Mouse (Mus musculus): ENCODE data around the gene Ccdc127. TPM values are rescaled to one million over a fixed set of nuclear protein-coding genes. Genes with fewer than 3 reads are reported as not detected.

Ccdc127 gene
- total RNA-seq, 2 experiments from 2014 or later = 59.8 to 60.5 TPM

DNA sequence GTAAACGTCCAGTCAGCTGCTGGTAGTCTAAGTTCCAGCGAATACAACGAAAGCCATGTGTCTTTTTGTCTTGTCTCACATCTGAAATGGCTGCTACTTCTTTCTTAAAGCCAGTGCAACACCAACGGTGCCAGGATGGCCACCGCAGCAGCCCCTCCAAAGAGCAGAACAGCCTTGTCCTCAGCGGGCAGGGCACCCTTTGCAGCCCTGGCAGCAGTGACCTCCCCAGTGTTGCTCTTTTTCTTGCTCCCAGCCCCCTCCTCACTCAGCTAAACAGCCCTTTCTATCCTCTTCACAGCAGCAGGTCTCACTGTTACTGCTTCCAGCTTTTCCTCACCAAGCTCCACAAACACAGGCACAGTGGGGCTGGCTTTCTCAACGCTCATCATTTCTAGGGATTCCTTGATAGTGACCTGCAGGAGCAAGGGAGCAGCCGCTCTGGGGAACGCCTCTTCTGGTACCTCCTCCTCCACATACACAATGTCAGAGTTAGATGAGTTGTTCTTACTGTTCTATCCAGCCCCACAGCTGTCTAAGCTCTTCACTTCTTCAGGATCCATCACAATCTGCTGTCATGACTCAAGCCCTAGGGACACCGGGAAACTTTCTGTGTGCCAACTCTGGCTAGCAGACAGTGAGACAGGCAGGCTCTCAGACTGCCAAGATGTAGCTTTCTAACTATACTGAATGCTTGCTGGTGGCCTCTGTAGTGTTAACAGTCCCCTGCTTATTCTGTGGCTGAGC, 31.6 kb downstream of the Ccdc127 start:
- DNase-seq (ENCODE audit: extremely low spot score in 1 of 2, low spot score in 2 of 2) = no peak
- intact Hi-C loops (cut with DNase I) = no loop called here

GRCm38 (mm10) chr13:74382289-74382688, 32.2 kb downstream of the Ccdc127 start:
- intact Hi-C loops (cut with DNase I) = no loop called here

DNA sequence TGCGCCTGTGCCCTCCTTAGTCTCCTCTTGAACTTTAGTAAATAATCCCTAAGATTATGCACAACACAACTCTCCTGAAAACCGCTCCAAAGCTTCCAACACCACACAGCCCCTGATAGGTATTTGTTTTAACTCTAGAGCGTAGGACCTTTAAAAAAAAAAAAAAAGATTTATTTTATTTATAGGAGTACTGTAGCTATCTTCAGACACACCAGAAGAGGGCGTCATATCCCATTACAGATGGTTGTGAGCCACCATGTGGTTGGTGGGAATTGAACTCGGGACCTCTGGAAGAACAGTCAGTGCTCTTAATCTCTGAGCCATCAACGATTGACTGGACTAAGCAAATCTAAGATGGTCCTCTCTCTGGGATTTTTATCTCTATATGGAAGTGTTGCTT, 39.6 kb downstream of the Ccdc127 start:
- no peak for DNase-seq (ENCODE audit: extremely low spot score in 1 of 2, low spot score in 2 of 2)
- intact Hi-C loops (cut with DNase I) = no loop called here

More at GRCm38 (mm10) chr13:74382289-74382688, 32.2 kb downstream of the Ccdc127 start:
- DNase-seq (ENCODE audit: extremely low spot score in 1 of 2, low spot score in 2 of 2) = no peak

DNA sequence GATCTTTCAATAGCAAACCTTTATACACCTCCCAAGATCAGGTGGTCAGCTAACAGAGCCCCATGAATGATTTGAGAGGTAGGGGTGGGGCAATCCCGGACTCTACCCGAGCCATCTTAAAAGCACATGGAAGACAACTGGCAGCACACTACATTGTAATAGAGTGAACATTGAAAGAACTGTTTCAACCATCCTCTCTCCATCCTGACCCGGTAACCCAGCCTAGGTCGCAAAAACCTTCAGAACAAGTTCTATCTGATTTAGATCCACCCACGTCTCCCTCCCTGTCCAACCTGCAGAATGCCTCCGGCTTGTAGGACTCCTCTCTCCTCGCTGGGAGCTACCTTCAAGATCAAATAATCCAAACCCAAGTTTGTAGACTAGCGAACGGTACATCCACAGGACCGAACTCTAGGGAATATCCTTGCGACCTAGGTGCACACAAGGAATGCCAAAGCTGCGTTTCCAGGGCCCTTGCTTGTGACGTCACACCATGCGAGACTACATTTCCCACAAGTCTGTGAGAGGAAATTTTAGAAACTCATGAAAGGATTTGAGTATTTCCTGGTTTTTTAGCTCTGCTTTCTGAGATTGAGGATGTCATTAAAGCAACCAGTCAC, 40.4 kb downstream of the Ccdc127 start, which contains the start of gene Zfp72:
Gene Zfp72, minus strand, starts transcription at position 466 of the 620 bp plus-strand sequence.
- intact Hi-C loops (cut with DNase I) = no loop called here
- peak; percentile 74 to 81 for DNase-seq (ENCODE audit: extremely low spot score in 1 of 2, low spot score in 2 of 2)

- no peak for DNase-seq (ENCODE audit: extremely low spot score in 1 of 2, low spot score in 2 of 2)
- intact Hi-C loops (cut with DNase I) = no loop called here
Observed at GRCm38 (mm10) chr13:74391156-74391555, 41.0 kb downstream of the Ccdc127 start.

- no peak for DNase-seq (ENCODE audit: extremely low spot score in 1 of 2, low spot score in 2 of 2)
- intact Hi-C loops (cut with DNase I) = no loop called here
Observed at GRCm38 (mm10) chr13:74399298-74399839, 49.3 kb downstream of the Ccdc127 start, which contains the start of gene Ftl1-ps1. Gene Ftl1-ps1 (plus strand): TSS chr13:74399694.

Small RNAs within 50 kb of the gene (microRNA-seq; reads per million reads assigned to microRNA genes)
- not detected for gene Mir692-3

Other genes with a start within 250 kb of the Ccdc127 start
- 1 to 10 TPM in 1 of 2 experiments, under 1 TPM in 1; 0.73 to 1.2 TPM for gene Slc9a3, start 228.9 kb upstream of the Ccdc127 start, total RNA-seq (2021)
- gene Exoc3, start 141.6 kb upstream of the Ccdc127 start, total RNA-seq (2021) = 10 to 100 TPM; 69.9 to 70.3 TPM
- gene Ahrr, start 58.0 kb upstream of the Ccdc127 start, total RNA-seq (2021) = under 1 TPM; 0.81 to 0.99 TPM
- gene Pdcd6, start 32.7 kb upstream of the Ccdc127 start, total RNA-seq (2021) = 10 to 100 TPM; 71.3 to 73.2 TPM
- 100 to 1,000 TPM; 225 to 226 TPM for gene Sdha, start within 50 bp of the Ccdc127 start, total RNA-seq (2021)
- gene Lrrc14b, start 13.7 kb downstream of the Ccdc127 start, total RNA-seq (2021) = not detected
- 1 to 10 TPM; 4.4 to 5.9 TPM for gene Zfp72, start 40.5 kb downstream of the Ccdc127 start, total RNA-seq (2021)
- 100 to 1,000 TPM; 405 to 447 TPM for gene Ftl1-ps1, start 49.4 kb downstream of the Ccdc127 start, total RNA-seq (2021)
- gene Zfp825, start 143.7 kb downstream of the Ccdc127 start, total RNA-seq (2021) = 1 to 10 TPM; 6.0 to 6.4 TPM